Mouse (Mus musculus) embryonic facial prominence, embryonic 13.5 days (tissue): ENCODE measurements at regions not wholly inside any gene's neighbourhood (a gene's known extent, or its start where the extent isn't known, plus 50 kb on each side); places are given as distances from the start of the nearest gene placed in this dataset.
A peak's percentile ranks its signal among the peaks of the same experiment; 100 is the strongest.

ENCODE experiments used
- ATAC-seq: fragments of 200-750 bp; cut with Nextera tagmentation; 2 replicates; pipeline ENCODE4 v1.8.0; 2017; ENCODE audit warnings: low read depth; ENCODE audit not compliant: insufficient number of reproducible peaks, insufficient read depth, low FRiP score, low TSS enrichment
- H3K27ac ChIP-seq: fragments of 300-500 bp; sonication (generic); 2 replicates; pipeline ENCODE4 v1.5.1; 2015; ENCODE audit warnings: moderate library complexity, mild to moderate bottlenecking, inconsistent platforms
- H3K27me3 ChIP-seq: fragments of 300-500 bp; sonication (generic); 2 replicates; pipeline ENCODE4 v1.6.1; 2015; ENCODE audit warnings: mild to moderate bottlenecking, inconsistent platforms
- H3K36me3 ChIP-seq: fragments of 300-500 bp; sonication (generic); 2 replicates; pipeline ENCODE4 v1.6.1; 2015; ENCODE audit warnings: mild to moderate bottlenecking, inconsistent platforms
- H3K4me1 ChIP-seq: fragments of 300-500 bp; sonication (generic); 2 replicates; pipeline ENCODE4 v1.6.1; 2015; ENCODE audit warnings: inconsistent platforms
- H3K4me2 ChIP-seq: fragments of 300-500 bp; sonication (generic); 2 replicates; pipeline ENCODE4 v1.6.1; 2015; ENCODE audit warnings: moderate library complexity, mild to moderate bottlenecking, inconsistent platforms
- H3K4me3 ChIP-seq: fragments of 300-500 bp; sonication (generic); 2 replicates; pipeline ENCODE4 v1.5.1; 2015; ENCODE audit warnings: mild to moderate bottlenecking, inconsistent platforms
- H3K9ac ChIP-seq: fragments of 300-500 bp; sonication (generic); 2 replicates; pipeline ENCODE4 v1.6.1; 2015; ENCODE audit warnings: mild to moderate bottlenecking, inconsistent platforms
- H3K9me3 ChIP-seq: fragments of 300-500 bp; sonication (generic); 2 replicates; pipeline ENCODE4 v1.6.1; 2016; ENCODE audit warnings: inconsistent platforms
- WGBS: fragments of 180-500 bp; shearing (Covaris S2); methylation state at CpG from one replicate; pipeline ENCODE4 v1.1.7; 2015; ENCODE audit warnings: mixed read lengths; 5-methylcytosine and 5-hydroxymethylcytosine counted together

- 83% methylated on average over 6 of the region's 6 CpGs for WGBS
- no peak overlapping the region for H3K9ac ChIP-seq
- no peaks in the 10 kb centered on the region for H3K9me3 ChIP-seq
- H3K4me3 ChIP-seq = no peak overlapping the region
- H3K27ac ChIP-seq = peak overlapping the region; percentile 28; the same call in 1 of the 2 replicates
- no peak for ATAC-seq
- no peak overlapping the region for H3K4me2 ChIP-seq
- H3K4me1 ChIP-seq = no peaks in the 10 kb centered on the region; the same call in 1 of the 2 replicates
- H3K36me3 ChIP-seq = no peaks in the 10 kb centered on the region
- H3K27me3 ChIP-seq = no peaks in the 10 kb centered on the region
These were observed 413.8 kb upstream of the Hnrnpa3 start for GRCm38 (mm10) chr2:75245256-75245655.

GRCm38 (mm10) chr2:75245662-75246061, 413.4 kb upstream of the Hnrnpa3 start:
- H3K9ac ChIP-seq = no peak overlapping the region
- no peaks in the 10 kb centered on the region for H3K36me3 ChIP-seq
- no peaks in the 10 kb centered on the region for H3K27me3 ChIP-seq
- no peaks in the 10 kb centered on the region; the same call in 1 of the 2 replicates for H3K4me1 ChIP-seq
- no peaks in the 10 kb centered on the region for H3K9me3 ChIP-seq
- H3K27ac ChIP-seq = 0 out of 2 replicates have a peak overlapping the region, but pooled peaks have one; percentile 28
- no peak for ATAC-seq
- 73% methylated on average over 5 of the region's 5 CpGs for WGBS
- no peak overlapping the region for H3K4me2 ChIP-seq
- no peak overlapping the region for H3K4me3 ChIP-seq

- WGBS = 39% methylated on average over 12 of the region's 12 CpGs
- H3K27me3 ChIP-seq = no peaks in the 10 kb centered on the region
- 0 out of 2 replicates have a peak overlapping the region, but pooled peaks have one; percentile 28 for H3K27ac ChIP-seq
- H3K36me3 ChIP-seq = no peaks in the 10 kb centered on the region
- H3K9ac ChIP-seq = no peak overlapping the region
- no peaks in the 10 kb centered on the region for H3K9me3 ChIP-seq
- no peak overlapping the region for H3K4me3 ChIP-seq
- no peak for ATAC-seq
- no peaks in the 10 kb centered on the region; the same call in 1 of the 2 replicates for H3K4me1 ChIP-seq
- H3K4me2 ChIP-seq = 0 out of 2 replicates have a peak overlapping the region, but pooled peaks have one; percentile 3
These were observed 412.8 kb upstream of the Hnrnpa3 start for GRCm38 (mm10) chr2:75246082-75246743.

- ATAC-seq = no peak
- H3K27ac ChIP-seq = no peak overlapping the region
- no peak overlapping the region for H3K4me2 ChIP-seq
- no peaks in the 10 kb centered on the region; the same call in 1 of the 2 replicates for H3K4me1 ChIP-seq
- H3K36me3 ChIP-seq = no peaks in the 10 kb centered on the region
- no peaks in the 10 kb centered on the region for H3K27me3 ChIP-seq
- H3K9me3 ChIP-seq = no peaks in the 10 kb centered on the region
- H3K9ac ChIP-seq = no peak overlapping the region
- 45% methylated on average over 5 of the region's 5 CpGs for WGBS
- no peak overlapping the region for H3K4me3 ChIP-seq
These were observed 410.8 kb upstream of the Hnrnpa3 start for GRCm38 (mm10) chr2:75248251-75248650.

GRCm38 (mm10) chr2:75250507-75250906, 408.6 kb upstream of the Hnrnpa3 start:
- Histone ChIP-seq H3K4me1 (no peaks in the 10 kb centered on the region), H3K4me2 (no peak overlapping the region), H3K9ac (no peak overlapping the region), H3K27me3 (no peaks in the 10 kb centered on the region), H3K36me3 (no peaks in the 10 kb centered on the region), H3K27ac (no peak overlapping the region), H3K4me3 (no peak overlapping the region), H3K9me3 (no peaks in the 10 kb centered on the region)
- ATAC-seq = no peak
- 86% methylated on average over 1 of the region's 1 CpGs for WGBS

- H3K4me3 ChIP-seq = no peak overlapping the region
- no peak overlapping the region for H3K9ac ChIP-seq
- ATAC-seq = no peak
- no peaks in the 10 kb centered on the region for H3K4me1 ChIP-seq
- no peaks in the 10 kb centered on the region for H3K36me3 ChIP-seq
- no peaks in the 10 kb centered on the region for H3K9me3 ChIP-seq
- no peak overlapping the region for H3K27ac ChIP-seq
- 85% methylated on average over 8 of the region's 8 CpGs for WGBS
- no peak overlapping the region for H3K4me2 ChIP-seq
- H3K27me3 ChIP-seq = no peaks in the 10 kb centered on the region
These were observed 406.2 kb upstream of the Hnrnpa3 start for GRCm38 (mm10) chr2:75252829-75253228.

- no peaks in the 10 kb centered on the region for H3K36me3 ChIP-seq
- no peaks in the 10 kb centered on the region for H3K27me3 ChIP-seq
- no peak overlapping the region for H3K4me2 ChIP-seq
- H3K4me1 ChIP-seq = peaks cover 16% of the 10 kb centered on the region
- 82% methylated on average over 7 of the region's 7 CpGs for WGBS
- H3K9me3 ChIP-seq = no peaks in the 10 kb centered on the region
- H3K27ac ChIP-seq = no peak overlapping the region
- H3K4me3 ChIP-seq = no peak overlapping the region
- ATAC-seq = no peak
- no peak overlapping the region for H3K9ac ChIP-seq
These were observed 393.8 kb upstream of the Hnrnpa3 start for GRCm38 (mm10) chr2:75265218-75265617.

- H3K4me1 ChIP-seq = peaks cover 16% of the 10 kb centered on the region
- WGBS = 72% methylated on average over 19 of the region's 19 CpGs
- ATAC-seq = no peak
These were observed 393.0 kb upstream of the Hnrnpa3 start for GRCm38 (mm10) chr2:75265739-75266699.

GRCm38 (mm10) chr2:75267949-75268348, 391.1 kb upstream of the Hnrnpa3 start:
- Histone ChIP-seq H3K4me1 (peaks cover 14% of the 10 kb centered on the region), H3K27me3 (no peaks in the 10 kb centered on the region), H3K9ac (no peak overlapping the region), H3K4me2 (no peak overlapping the region), H3K27ac (no peak overlapping the region), H3K4me3 (no peak overlapping the region), H3K9me3 (no peaks in the 10 kb centered on the region), H3K36me3 (no peaks in the 10 kb centered on the region)
- 68% methylated on average over 3 of the region's 3 CpGs for WGBS
- ATAC-seq = no peak

More at GRCm38 (mm10) chr2:75265739-75266699, 393.0 kb upstream of the Hnrnpa3 start:
- H3K27ac ChIP-seq = no peak overlapping the region
- no peaks in the 10 kb centered on the region for H3K27me3 ChIP-seq
- H3K9me3 ChIP-seq = no peaks in the 10 kb centered on the region
- no peaks in the 10 kb centered on the region for H3K36me3 ChIP-seq
- H3K9ac ChIP-seq = no peak overlapping the region
- H3K4me3 ChIP-seq = no peak overlapping the region
- H3K4me2 ChIP-seq = no peak overlapping the region

GRCm38 (mm10) chr2:75269446-75269845, 389.6 kb upstream of the Hnrnpa3 start:
- Histone ChIP-seq H3K9me3 (no peaks in the 10 kb centered on the region), H3K4me3 (no peak overlapping the region), H3K4me2 (no peak overlapping the region), H3K4me1 (peaks cover 11% of the 10 kb centered on the region), H3K27me3 (no peaks in the 10 kb centered on the region), H3K9ac (no peak overlapping the region), H3K27ac (no peak overlapping the region), H3K36me3 (no peaks in the 10 kb centered on the region)
- ATAC-seq = no peak
- 56% methylated on average over 8 of the region's 8 CpGs for WGBS

GRCm38 (mm10) chr2:75270115-75270514, 388.9 kb upstream of the Hnrnpa3 start:
- Histone ChIP-seq H3K4me2 (no peak overlapping the region), H3K27me3 (no peaks in the 10 kb centered on the region), H3K36me3 (no peaks in the 10 kb centered on the region), H3K9ac (no peak overlapping the region), H3K4me3 (no peak overlapping the region), H3K4me1 (peaks cover 5% of the 10 kb centered on the region), H3K9me3 (no peaks in the 10 kb centered on the region), H3K27ac (no peak overlapping the region)
- 75% methylated on average over 4 of the region's 4 CpGs for WGBS
- no peak for ATAC-seq
